Mouse (Mus musculus): ENCODE data around the gene Vkorc1l1. TPM values are rescaled to one million over a fixed set of nuclear protein-coding genes. Genes with fewer than 3 reads are reported as not detected.

The Vkorc1l1 gene
- total and polyA plus RNA-seq, 2 experiments from 2014 or later = 8.4 to 17.4 TPM

- Histone ChIP-seq H3K36me3 (replicated peaks; ENCODE audit: control insufficient read depth, insufficient read depth, low read length) (peaks cover 12% of the 10 kb centered on the region; the same call in 1 of the 2 replicates), H3K27me3 (ENCODE audit: control insufficient read depth, insufficient read depth, low read length) (no peaks in the 10 kb centered on the region), H3K4me2 (ENCODE audit: low read depth, low read length) (no peak overlapping the region), H3K9me3 (replicated peaks; ENCODE audit: control insufficient read depth, low read length) (no peaks in the 10 kb centered on the region), H3K9ac (replicated peaks; ENCODE audit: low read depth, low read length) (no peak overlapping the region), H3K27ac (ENCODE audit: low read depth) (no peak overlapping the region), H3K4me1 (ENCODE audit: control insufficient read depth, insufficient read depth) (no peaks in the 10 kb centered on the region; the same call in 1 of the 2 replicates), H3K4me3 (ENCODE audit: low read depth, low read length) (no peak overlapping the region)
- no peak for ATAC-seq (ENCODE audit: insufficient read depth, low read depth)
- TF ChIP-seq CTCF (IDR thresholded peaks at IDR 0.05; ENCODE audit: low read depth) (no peak), EP300 (IDR thresholded peaks at IDR 0.05; ENCODE audit: low read depth) (no peak)
- 91% methylated on average over 19 of the region's 19 CpGs for WGBS
- no peak for DNase-seq (ENCODE audit: low spot score)
Measured at GRCm38 (mm10) chr5:130031410-130032390, 89.9 kb downstream of the Vkorc1l1 start.

GRCm38 (mm10) chr5:130033869-130034268, 92.1 kb downstream of the Vkorc1l1 start:
- no peaks in the 10 kb centered on the region for H3K27me3 ChIP-seq (ENCODE audit: control insufficient read depth, insufficient read depth, low read length)
- no peak for ATAC-seq (ENCODE audit: insufficient read depth, low read depth)
- no peak overlapping the region for H3K4me3 ChIP-seq (ENCODE audit: low read depth, low read length)
- no peak overlapping the region for H3K27ac ChIP-seq (ENCODE audit: low read depth)
- no peak for TF ChIP-seq EP300 (IDR thresholded peaks at IDR 0.05; ENCODE audit: low read depth)
- no peak for TF ChIP-seq CTCF (IDR thresholded peaks at IDR 0.05; ENCODE audit: low read depth)
- no peak overlapping the region for H3K9ac ChIP-seq (replicated peaks; ENCODE audit: low read depth, low read length)
- WGBS = 77% methylated on average over 2 of the region's 2 CpGs
- no peaks in the 10 kb centered on the region for H3K9me3 ChIP-seq (replicated peaks; ENCODE audit: control insufficient read depth, low read length)
- no peaks in the 10 kb centered on the region; the same call in 1 of the 2 replicates for H3K4me1 ChIP-seq (ENCODE audit: control insufficient read depth, insufficient read depth)
- H3K4me2 ChIP-seq (ENCODE audit: low read depth, low read length) = no peak overlapping the region
- H3K36me3 ChIP-seq (replicated peaks; ENCODE audit: control insufficient read depth, insufficient read depth, low read length) = peaks cover 12% of the 10 kb centered on the region; the same call in 1 of the 2 replicates
- no peak for DNase-seq (ENCODE audit: low spot score)

Other genes starting within 250 kb of the Vkorc1l1 start
- not detected in 2 replicates for gene Sept14, start 233.5 kb upstream of the Vkorc1l1 start, total RNA-seq (2014; rRNA removed; ENCODE audit: low replicate concordance)
- gene Sept14, start 233.5 kb upstream of the Vkorc1l1 start, polyA plus RNA-seq (2015; fragmentation: Nextera tagmentation; extraction: Ambion mirVana) = not detected in 2 replicates
- 141 and 196 TPM in 2 replicates for gene Mrps17, start 226.5 kb upstream of the Vkorc1l1 start, total RNA-seq (2014; rRNA removed; ENCODE audit: low replicate concordance)
- gene Mrps17, start 226.5 kb upstream of the Vkorc1l1 start, polyA plus RNA-seq (2015; fragmentation: Nextera tagmentation; extraction: Ambion mirVana) = 173 and 181 TPM in 2 replicates
- 563 and 624 TPM in 2 replicates for gene Nipsnap2, start 216.9 kb upstream of the Vkorc1l1 start, total RNA-seq (2014; rRNA removed; ENCODE audit: low replicate concordance)
- 720 and 738 TPM in 2 replicates for gene Nipsnap2, start 216.9 kb upstream of the Vkorc1l1 start, polyA plus RNA-seq (2015; fragmentation: Nextera tagmentation; extraction: Ambion mirVana)
- gene Psph, start 154.5 kb upstream of the Vkorc1l1 start, total RNA-seq (2014; rRNA removed; ENCODE audit: low replicate concordance) = 21.9 and 30.1 TPM in 2 replicates
- gene Psph, start 154.5 kb upstream of the Vkorc1l1 start, polyA plus RNA-seq (2015; fragmentation: Nextera tagmentation; extraction: Ambion mirVana) = 26.2 and 26.5 TPM in 2 replicates
- 14.9 and 26.2 TPM in 2 replicates for gene Sumf2, start 95.0 kb upstream of the Vkorc1l1 start, total RNA-seq (2014; rRNA removed; ENCODE audit: low replicate concordance)
- gene Sumf2, start 95.0 kb upstream of the Vkorc1l1 start, polyA plus RNA-seq (2015; fragmentation: Nextera tagmentation; extraction: Ambion mirVana) = 12.8 and 14.5 TPM in 2 replicates
- 2,460 and 2,937 TPM in 2 replicates for gene Chchd2, start 54.5 kb upstream of the Vkorc1l1 start, total RNA-seq (2014; rRNA removed; ENCODE audit: low replicate concordance)
- gene Chchd2, start 54.5 kb upstream of the Vkorc1l1 start, polyA plus RNA-seq (2015; fragmentation: Nextera tagmentation; extraction: Ambion mirVana) = 1,505 and 1,584 TPM in 2 replicates
- 0.27 and 1.4 TPM in 2 replicates for gene Zbed5, start 46.2 kb upstream of the Vkorc1l1 start, total RNA-seq (2014; rRNA removed; ENCODE audit: low replicate concordance)
- gene Zbed5, start 46.2 kb upstream of the Vkorc1l1 start, polyA plus RNA-seq (2015; fragmentation: Nextera tagmentation; extraction: Ambion mirVana) = 1.4 and 1.5 TPM in 2 replicates
- gene Phkg1, start 43.4 kb upstream of the Vkorc1l1 start, total RNA-seq (2014; rRNA removed; ENCODE audit: low replicate concordance) = 3.1 and 9.6 TPM in 2 replicates
- 2.5 and 3.4 TPM in 2 replicates for gene Phkg1, start 43.4 kb upstream of the Vkorc1l1 start, polyA plus RNA-seq (2015; fragmentation: Nextera tagmentation; extraction: Ambion mirVana)
- 0.08 and 0.38 TPM in 2 replicates for gene Nupr1l, start 33.4 kb upstream of the Vkorc1l1 start, total RNA-seq (2014; rRNA removed; ENCODE audit: low replicate concordance)
- gene Nupr1l, start 33.4 kb upstream of the Vkorc1l1 start, polyA plus RNA-seq (2015; fragmentation: Nextera tagmentation; extraction: Ambion mirVana) = 2.7 and 3.5 TPM in 2 replicates
- 24.6 and 27.8 TPM in 2 replicates for gene Gusb, start 61.1 kb downstream of the Vkorc1l1 start, total RNA-seq (2014; rRNA removed; ENCODE audit: low replicate concordance)
- 30.2 and 31.4 TPM in 2 replicates for gene Gusb, start 61.1 kb downstream of the Vkorc1l1 start, polyA plus RNA-seq (2015; fragmentation: Nextera tagmentation; extraction: Ambion mirVana)
- gene Asl, start 87.3 kb downstream of the Vkorc1l1 start, total RNA-seq (2014; rRNA removed; ENCODE audit: low replicate concordance) = 9.7 and 21.1 TPM in 2 replicates
- gene Asl, start 87.3 kb downstream of the Vkorc1l1 start, polyA plus RNA-seq (2015; fragmentation: Nextera tagmentation; extraction: Ambion mirVana) = 15.9 and 16.6 TPM in 2 replicates
- 2.6 and 9.7 TPM in 2 replicates for gene Crcp, start 87.3 kb downstream of the Vkorc1l1 start, total RNA-seq (2014; rRNA removed; ENCODE audit: low replicate concordance)
- 20.8 and 23.1 TPM in 2 replicates for gene Crcp, start 87.3 kb downstream of the Vkorc1l1 start, polyA plus RNA-seq (2015; fragmentation: Nextera tagmentation; extraction: Ambion mirVana)
- 12.2 and 20.7 TPM in 2 replicates for gene Tpst1, start 131.4 kb downstream of the Vkorc1l1 start, total RNA-seq (2014; rRNA removed; ENCODE audit: low replicate concordance)
- 23.7 and 27.9 TPM in 2 replicates for gene Tpst1, start 131.4 kb downstream of the Vkorc1l1 start, polyA plus RNA-seq (2015; fragmentation: Nextera tagmentation; extraction: Ambion mirVana)
- gene Kctd7, start 202.9 kb downstream of the Vkorc1l1 start, total RNA-seq (2014; rRNA removed; ENCODE audit: low replicate concordance) = 1.2 and 4.8 TPM in 2 replicates
- gene Kctd7, start 202.9 kb downstream of the Vkorc1l1 start, polyA plus RNA-seq (2015; fragmentation: Nextera tagmentation; extraction: Ambion mirVana) = 3.7 and 4.2 TPM in 2 replicates
- gene Rabgef1, start 229.8 kb downstream of the Vkorc1l1 start, total RNA-seq (2014; rRNA removed; ENCODE audit: low replicate concordance) = 4.6 and 17.5 TPM in 2 replicates
- gene Rabgef1, start 229.8 kb downstream of the Vkorc1l1 start, polyA plus RNA-seq (2015; fragmentation: Nextera tagmentation; extraction: Ambion mirVana) = 16.7 and 19.8 TPM in 2 replicates

Measured in heart, postnatal 0 days (tissue).